Mouse (Mus musculus): ENCODE data around the gene Ptma. TPM values are rescaled to one million over a fixed set of nuclear protein-coding genes. Genes with fewer than 3 reads are reported as not detected.
"Not testable (repeated sequence)": the region's sequence is repeated elsewhere in the genome, so short reads cannot be mapped to it uniquely, and the experiment has no call there.

Gene Ptma
- polyA plus RNA-seq, 1 experiment from 2014 or later = 1,651 TPM

DNA sequence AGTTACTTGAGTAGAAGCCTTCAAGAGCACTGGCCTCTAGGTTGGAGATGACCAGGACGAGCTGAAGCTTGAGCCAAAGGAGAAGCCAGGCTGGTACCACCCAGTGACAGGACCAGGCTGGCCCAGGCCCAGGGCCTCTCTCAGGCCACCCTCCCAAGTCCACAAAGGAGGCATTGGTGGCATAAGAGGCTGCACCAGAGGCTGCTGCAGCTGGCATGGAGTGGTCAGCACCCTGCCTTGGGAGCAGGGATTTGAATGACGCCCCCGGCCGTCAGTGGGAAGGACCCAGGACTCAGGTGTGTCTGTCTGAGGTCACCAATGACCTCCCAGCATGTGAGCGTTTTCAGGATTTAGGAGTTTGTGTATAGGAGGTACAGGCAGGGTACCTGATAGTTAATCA, 18.7 kb upstream of the Ptma start:
- no peak overlapping the region for H3K9ac ChIP-seq (replicated peaks; ENCODE audit: low read depth, low read length)
- WGBS = 92% methylated on average over 5 of the region's 5 CpGs

DNA sequence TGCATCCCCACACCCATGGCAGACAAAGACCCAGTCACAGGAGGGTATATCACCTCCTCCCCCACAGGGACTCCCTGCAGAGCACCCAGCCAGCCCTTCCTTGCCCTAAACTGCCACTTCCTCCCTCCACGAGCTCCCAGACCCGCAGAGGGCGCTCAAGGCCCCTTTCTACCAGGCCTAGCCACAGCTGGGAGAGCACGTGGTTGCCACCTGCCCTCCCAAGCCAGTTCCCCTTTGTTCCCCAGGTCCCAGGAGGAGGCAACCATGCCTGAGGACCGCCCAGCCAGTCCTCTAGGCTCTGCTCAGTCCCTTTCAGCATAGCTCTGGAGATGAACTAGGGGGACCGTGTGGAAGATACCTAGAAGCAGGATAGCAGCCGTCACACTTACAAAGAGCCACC, 17.1 kb upstream of the Ptma start:
- Histone ChIP-seq H3K36me3 (ENCODE audit: control insufficient read depth, insufficient read depth, low read length) (no peaks in the 10 kb centered on the region), H3K27me3 (ENCODE audit: control insufficient read depth, insufficient read depth, low read length) (no peaks in the 10 kb centered on the region), H3K4me3 (ENCODE audit: low read depth, low read length) (no peak overlapping the region), H3K4me1 (ENCODE audit: control insufficient read depth, insufficient read depth, low read length) (peaks cover 19% of the 10 kb centered on the region), H3K27ac (ENCODE audit: low read depth, low read length) (peak overlapping the region; percentile 60; the same call in 1 of the 2 replicates), H3K9ac (replicated peaks; ENCODE audit: low read depth, low read length) (no peak overlapping the region), H3K4me2 (ENCODE audit: low read depth, low read length) (no peak overlapping the region), H3K9me3 (ENCODE audit: control insufficient read depth, low read length) (no peaks in the 10 kb centered on the region)
- WGBS = 6% methylated on average over 7 of the region's 7 CpGs
- ATAC-seq (ENCODE audit: low read depth) = peak; percentile 28; the same call in 1 of the 2 replicates

More for the DNA sequence above, 18.7 kb upstream of the Ptma start:
- Histone ChIP-seq H3K36me3 (ENCODE audit: control insufficient read depth, insufficient read depth, low read length) (no peaks in the 10 kb centered on the region), H3K9me3 (ENCODE audit: control insufficient read depth, low read length) (no peaks in the 10 kb centered on the region), H3K27me3 (ENCODE audit: control insufficient read depth, insufficient read depth, low read length) (no peaks in the 10 kb centered on the region), H3K4me1 (ENCODE audit: control insufficient read depth, insufficient read depth, low read length) (peaks cover 26% of the 10 kb centered on the region), H3K4me2 (ENCODE audit: low read depth, low read length) (no peak overlapping the region), H3K27ac (ENCODE audit: low read depth, low read length) (no peak overlapping the region), H3K4me3 (ENCODE audit: low read depth, low read length) (no peak overlapping the region)
- ATAC-seq (ENCODE audit: low read depth) = no peak

DNA sequence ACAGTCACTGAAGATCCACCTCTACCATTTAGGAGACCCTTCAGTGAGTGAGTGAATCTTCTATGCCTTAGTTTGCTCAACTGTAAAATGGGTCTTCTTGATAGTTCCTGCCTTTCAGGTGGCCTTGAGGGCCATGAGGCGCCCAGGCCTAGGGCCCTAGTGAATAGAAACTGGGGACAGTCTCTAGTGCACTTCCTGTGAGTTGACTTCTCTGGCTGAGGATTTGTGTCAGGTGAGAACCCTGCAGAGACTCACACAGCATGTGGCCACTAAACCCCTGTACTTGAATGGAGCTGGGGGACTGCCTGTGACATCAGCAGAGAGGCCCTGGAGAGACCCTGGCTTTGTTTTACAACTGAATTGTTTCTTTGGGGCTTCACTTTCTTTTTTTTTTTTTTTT, 16.3 kb upstream of the Ptma start:
- WGBS = 92% methylated on average over 1 of the region's 1 CpGs
- Histone ChIP-seq H3K27ac (ENCODE audit: low read depth, low read length) (no peak overlapping the region), H3K4me2 (ENCODE audit: low read depth, low read length) (no peak overlapping the region), H3K36me3 (ENCODE audit: control insufficient read depth, insufficient read depth, low read length) (no peaks in the 10 kb centered on the region), H3K4me3 (ENCODE audit: low read depth, low read length) (no peak overlapping the region), H3K27me3 (ENCODE audit: control insufficient read depth, insufficient read depth, low read length) (no peaks in the 10 kb centered on the region), H3K9ac (replicated peaks; ENCODE audit: low read depth, low read length) (no peak overlapping the region), H3K4me1 (ENCODE audit: control insufficient read depth, insufficient read depth, low read length) (peaks cover 13% of the 10 kb centered on the region), H3K9me3 (ENCODE audit: control insufficient read depth, low read length) (no peaks in the 10 kb centered on the region)
- no peak for ATAC-seq (ENCODE audit: low read depth)

DNA sequence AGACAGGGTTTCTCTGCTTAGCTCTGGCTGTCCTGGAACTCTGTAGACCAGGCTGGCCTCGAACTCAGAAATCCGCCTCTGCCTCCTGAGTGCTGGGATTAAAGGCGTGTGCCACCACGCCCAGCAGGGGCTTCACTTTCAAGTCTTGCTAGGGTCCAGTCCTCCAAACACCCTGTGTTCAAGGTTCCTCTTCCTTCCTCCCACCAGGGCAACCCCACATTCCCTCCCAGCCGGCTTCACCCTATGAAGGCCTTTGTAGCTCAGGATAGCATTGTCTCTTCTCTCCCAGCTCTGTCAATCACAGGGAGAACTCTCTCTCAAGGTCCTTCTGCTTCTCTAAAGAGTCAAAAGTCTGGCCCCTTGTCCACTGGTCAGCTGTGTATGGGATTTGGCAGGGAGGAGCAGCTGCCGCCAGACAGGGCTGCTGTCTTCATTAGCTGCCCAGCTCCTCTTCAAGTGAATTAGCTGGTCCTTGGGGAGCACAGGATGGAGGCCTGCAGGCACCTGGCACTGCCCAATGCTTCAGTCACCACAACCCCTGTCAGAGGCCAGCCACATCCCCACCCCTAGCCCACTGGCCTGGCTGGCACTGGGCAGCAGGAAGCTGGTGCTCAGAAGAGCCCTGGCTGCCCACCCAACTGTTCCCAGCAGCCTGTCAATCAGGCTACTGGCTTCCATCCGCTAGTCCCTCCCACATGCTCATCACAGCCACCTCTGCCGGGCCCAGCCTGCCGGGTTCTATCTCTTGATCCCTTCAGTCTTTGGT, 15.7 kb upstream of the Ptma start:
- Histone ChIP-seq H3K9me3 (ENCODE audit: control insufficient read depth, low read length) (no peaks in the 10 kb centered on the region), H3K36me3 (ENCODE audit: control insufficient read depth, insufficient read depth, low read length) (no peaks in the 10 kb centered on the region), H3K4me3 (ENCODE audit: low read depth, low read length) (no peak overlapping the region), H3K9ac (replicated peaks; ENCODE audit: low read depth, low read length) (peak overlapping the region; percentile 28; the same call in 1 of the 2 replicates), H3K27ac (ENCODE audit: low read depth, low read length) (peak overlapping the region; percentile 29; the same call in 1 of the 2 replicates), H3K27me3 (ENCODE audit: control insufficient read depth, insufficient read depth, low read length) (no peaks in the 10 kb centered on the region), H3K4me2 (ENCODE audit: low read depth, low read length) (no peak overlapping the region), H3K4me1 (ENCODE audit: control insufficient read depth, insufficient read depth, low read length) (peaks cover 8% of the 10 kb centered on the region; the same call in 1 of the 2 replicates)
- no peak for ATAC-seq (ENCODE audit: low read depth)
- WGBS = 53% methylated on average over 9 of the region's 9 CpGs

DNA sequence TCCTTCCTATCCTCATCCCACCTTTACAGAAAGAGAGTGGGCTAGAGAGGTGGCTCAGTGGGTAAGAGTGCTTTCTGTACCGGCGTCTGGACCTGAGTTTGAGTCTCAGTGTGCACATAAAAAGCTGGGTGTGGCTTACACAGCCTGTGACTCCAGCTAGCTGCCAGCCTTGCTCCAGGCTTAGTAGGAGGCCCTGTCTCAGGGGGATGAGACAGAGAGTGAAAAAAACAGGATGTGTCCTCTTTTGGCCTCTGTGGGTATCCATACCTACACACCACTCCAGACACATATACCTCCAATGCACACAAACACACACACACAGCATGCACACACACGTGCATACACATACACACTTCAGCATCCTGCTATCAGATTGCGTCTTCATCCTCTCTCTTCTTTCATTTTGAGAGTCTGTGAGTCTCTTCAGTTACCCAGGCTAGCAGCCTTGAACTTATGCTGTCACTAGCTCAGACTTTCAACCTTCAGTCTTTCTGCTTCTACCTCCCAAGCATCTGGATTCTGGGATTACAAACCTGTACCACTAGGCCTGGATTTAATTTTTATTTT, 14.3 kb upstream of the Ptma start:
- no peak overlapping the region for H3K27ac ChIP-seq (ENCODE audit: low read depth, low read length)
- WGBS = 70% methylated on average over 4 of the region's 4 CpGs
- no peak overlapping the region for H3K4me2 ChIP-seq (ENCODE audit: low read depth, low read length)
- no peak overlapping the region for H3K9ac ChIP-seq (replicated peaks; ENCODE audit: low read depth, low read length)
- H3K4me1 ChIP-seq (ENCODE audit: control insufficient read depth, insufficient read depth, low read length) = peaks cover 2% of the 10 kb centered on the region; the same call in 1 of the 2 replicates
- no peak for ATAC-seq (ENCODE audit: low read depth)
- no peaks in the 10 kb centered on the region for H3K9me3 ChIP-seq (ENCODE audit: control insufficient read depth, low read length)
- no peaks in the 10 kb centered on the region for H3K36me3 ChIP-seq (ENCODE audit: control insufficient read depth, insufficient read depth, low read length)
- H3K27me3 ChIP-seq (ENCODE audit: control insufficient read depth, insufficient read depth, low read length) = no peaks in the 10 kb centered on the region
- no peak overlapping the region for H3K4me3 ChIP-seq (ENCODE audit: low read depth, low read length)

DNA sequence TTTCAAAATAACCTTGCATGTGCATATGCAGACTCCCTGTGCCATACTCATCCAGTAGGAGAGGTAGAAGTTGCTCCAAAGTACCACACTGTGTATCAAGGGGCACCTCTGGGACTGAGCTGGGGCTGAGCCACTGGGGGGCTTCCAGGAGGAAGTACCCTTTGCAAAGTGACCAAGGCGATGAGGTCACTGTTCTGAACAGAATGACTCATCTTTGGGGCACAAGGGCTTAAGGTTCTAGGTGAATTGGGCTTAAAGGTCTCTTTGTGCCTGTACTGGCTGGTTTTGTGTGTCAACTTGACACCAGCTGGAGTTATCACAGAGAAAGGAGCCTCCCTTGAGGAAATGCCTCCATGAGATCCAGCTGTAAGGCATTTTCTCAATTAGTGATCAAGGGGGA, 13.5 kb upstream of the Ptma start:
- not testable (repeated sequence) for H3K9me3 ChIP-seq (ENCODE audit: control insufficient read depth, low read length); H3K9ac ChIP-seq (replicated peaks; ENCODE audit: low read depth, low read length); H3K4me3 ChIP-seq (ENCODE audit: low read depth, low read length); H3K27ac ChIP-seq (ENCODE audit: low read depth, low read length); H3K4me2 ChIP-seq (ENCODE audit: low read depth, low read length); H3K4me1 ChIP-seq (ENCODE audit: control insufficient read depth, insufficient read depth, low read length); H3K36me3 ChIP-seq (ENCODE audit: control insufficient read depth, insufficient read depth, low read length); ATAC-seq (ENCODE audit: low read depth); H3K27me3 ChIP-seq (ENCODE audit: control insufficient read depth, insufficient read depth, low read length)
- WGBS = 85% methylated on average over 1 of the region's 1 CpGs

DNA sequence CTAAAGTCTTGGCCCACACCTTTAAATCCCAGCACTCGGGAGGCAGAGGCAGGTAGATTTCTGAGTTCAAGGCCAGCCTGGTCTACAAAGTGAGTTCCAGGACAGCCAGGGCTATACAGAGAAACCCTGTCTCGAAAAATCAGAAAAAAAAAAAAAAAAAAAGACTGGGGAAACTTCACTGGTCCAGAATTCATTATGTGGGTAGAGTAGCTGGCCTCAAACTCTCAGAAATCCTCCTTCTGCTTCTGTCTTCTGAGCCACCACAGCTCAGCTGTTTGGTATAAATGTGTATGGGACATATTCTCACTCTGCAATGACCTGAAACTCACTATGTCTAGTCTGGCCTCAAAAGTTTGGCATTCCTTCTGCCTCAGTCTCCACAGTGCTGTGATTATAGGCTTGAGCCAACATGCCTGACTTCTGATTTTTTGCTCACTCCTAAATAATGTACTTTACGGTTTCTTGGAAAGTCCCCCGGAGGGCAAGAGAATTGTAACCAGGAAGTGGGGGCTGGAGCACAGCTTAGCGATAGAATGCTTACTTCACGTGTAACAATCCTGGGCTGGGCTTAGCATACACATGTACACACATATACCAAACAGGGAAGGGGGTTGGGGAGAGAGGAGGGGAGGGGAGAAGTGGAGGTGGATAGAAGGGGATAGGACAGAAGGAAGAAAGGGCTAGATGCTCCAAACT, 10.7 kb upstream of the Ptma start:
- no peak overlapping the region for H3K4me2 ChIP-seq (ENCODE audit: low read depth, low read length)
- H3K27me3 ChIP-seq (ENCODE audit: control insufficient read depth, insufficient read depth, low read length) = no peaks in the 10 kb centered on the region
- H3K9me3 ChIP-seq (ENCODE audit: control insufficient read depth, low read length) = no peaks in the 10 kb centered on the region
- 78% methylated on average over 6 of the region's 6 CpGs for WGBS
- no peak overlapping the region for H3K4me3 ChIP-seq (ENCODE audit: low read depth, low read length)
- H3K27ac ChIP-seq (ENCODE audit: low read depth, low read length) = no peak overlapping the region
- no peak for ATAC-seq (ENCODE audit: low read depth)
- no peak overlapping the region for H3K9ac ChIP-seq (replicated peaks; ENCODE audit: low read depth, low read length)
- H3K36me3 ChIP-seq (ENCODE audit: control insufficient read depth, insufficient read depth, low read length) = no peaks in the 10 kb centered on the region
- no peaks in the 10 kb centered on the region for H3K4me1 ChIP-seq (ENCODE audit: control insufficient read depth, insufficient read depth, low read length)

DNA sequence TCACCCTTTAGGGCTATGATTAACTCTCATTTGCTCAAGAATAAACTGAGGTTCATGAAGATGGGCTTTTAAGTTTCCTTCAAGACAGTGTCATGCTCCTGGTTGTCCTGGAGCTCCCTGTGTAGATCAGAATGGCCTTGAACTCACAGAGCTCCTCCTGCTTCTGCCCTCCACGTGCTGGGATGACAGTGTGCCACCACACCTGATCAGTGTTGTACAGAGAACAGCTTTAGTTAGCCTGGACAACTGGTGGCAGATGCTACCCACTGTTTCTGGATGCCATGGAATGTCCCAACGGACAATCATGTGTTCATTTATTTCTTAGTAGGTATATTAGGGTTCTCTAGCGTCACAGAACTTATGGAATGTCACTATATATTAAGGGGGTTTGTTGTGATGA, 9.4 kb upstream of the Ptma start:
- Histone ChIP-seq H3K4me1 (ENCODE audit: control insufficient read depth, insufficient read depth, low read length) (0 out of 2 replicates have a peak, but pooled peaks cover under 1% of the 10 kb centered on the region), H3K27me3 (ENCODE audit: control insufficient read depth, insufficient read depth, low read length) (no peaks in the 10 kb centered on the region), H3K4me3 (ENCODE audit: low read depth, low read length) (no peak overlapping the region), H3K4me2 (ENCODE audit: low read depth, low read length) (no peak overlapping the region), H3K36me3 (ENCODE audit: control insufficient read depth, insufficient read depth, low read length) (no peaks in the 10 kb centered on the region), H3K9ac (replicated peaks; ENCODE audit: low read depth, low read length) (no peak overlapping the region), H3K27ac (ENCODE audit: low read depth, low read length) (no peak overlapping the region), H3K9me3 (ENCODE audit: control insufficient read depth, low read length) (no peaks in the 10 kb centered on the region)
- 67% methylated on average over 3 of the region's 3 CpGs for whole genome bisulfite sequencing
- no peak for ATAC-seq (ENCODE audit: low read depth)

DNA sequence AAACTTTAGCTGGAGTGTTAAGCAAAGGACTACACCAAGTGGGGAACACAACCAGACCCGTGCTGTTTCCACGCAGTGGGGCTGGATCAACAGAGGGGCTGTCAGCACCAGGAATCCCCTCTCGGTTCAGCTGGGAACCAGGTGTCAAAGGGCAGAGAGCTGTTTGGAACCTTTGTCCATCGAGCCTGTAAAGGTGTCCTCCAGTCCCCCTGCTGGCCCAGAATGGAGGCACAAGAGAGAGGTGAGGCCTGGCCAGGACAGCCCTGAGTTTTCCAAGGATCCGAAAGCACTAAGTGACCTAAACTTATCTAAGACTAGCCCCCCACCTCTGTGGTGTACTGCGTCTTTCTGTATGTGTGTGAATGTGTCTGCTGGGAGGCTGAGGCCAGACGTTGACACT, 6.2 kb upstream of the Ptma start:
- Histone ChIP-seq H3K36me3 (ENCODE audit: control insufficient read depth, insufficient read depth, low read length) (no peaks in the 10 kb centered on the region), H3K9me3 (ENCODE audit: control insufficient read depth, low read length) (no peaks in the 10 kb centered on the region), H3K4me3 (ENCODE audit: low read depth, low read length) (no peak overlapping the region), H3K27ac (ENCODE audit: low read depth, low read length) (no peak overlapping the region), H3K27me3 (ENCODE audit: control insufficient read depth, insufficient read depth, low read length) (no peaks in the 10 kb centered on the region), H3K4me2 (ENCODE audit: low read depth, low read length) (no peak overlapping the region), H3K9ac (replicated peaks; ENCODE audit: low read depth, low read length) (no peak overlapping the region), H3K4me1 (ENCODE audit: control insufficient read depth, insufficient read depth, low read length) (peaks cover 11% of the 10 kb centered on the region; the same call in 1 of the 2 replicates)
- WGBS = 41% methylated on average over 7 of the region's 7 CpGs
- ATAC-seq (ENCODE audit: low read depth) = no peak
